13 mouse cellular contexts compared by ENCODE assay signal in genomic region chr10:7077389-7077808, GRCm38 (mm10). TPM values are rescaled to one million over a fixed set of nuclear protein-coding genes. Genes with fewer than 3 reads are reported as not detected.
A peak's percentile ranks its signal among the peaks of the same experiment; 100 is the strongest.
DNase-seq lines count a peak whose midpoint lies in the region; TF ChIP-seq lines count a peak whose summit lies in the region.
"Had no signal": no experiment of that assay in that cellular context is flagged by ENCODE, and none has a peak within 500 bp of the region (broad histone marks: within the 10 kb centered on the region; RNA-seq: fewer than 3 reads in every experiment).

No protein-coding gene starts in this region.

- H3K36me3 ChIP-seq in heart, adult 2 months (ENCODE audit: control insufficient read depth, insufficient read depth, low read length): no peaks in the 10 kb centered on the region
- H3K36me3 ChIP-seq: heart, embryonic 13.5 days had no signal

- TF ChIP-seq EP300 in heart, adult 2 months (IDR thresholded peaks at IDR 0.05; ENCODE audit: insufficient read depth, low read depth, low read length): no peak

- H3K27ac ChIP-seq in layer of hippocampus, adult 2 months: peak overlapping the region; percentile 28; the same call in 1 of the 2 replicates
- no peak overlapping the region for H3K27ac ChIP-seq in heart, adult 2 months
- H3K27ac ChIP-seq: heart, embryonic 13.5 days had no signal

- 59% methylated on average over 7 of the region's 7 CpGs for WGBS in heart, adult 2 months

- H3K4me3 ChIP-seq in layer of hippocampus, adult 2 months: no peak overlapping the region
- no peak overlapping the region for H3K4me3 ChIP-seq in heart, adult 2 months
- H3K4me3 ChIP-seq: erythroblast, embryonic 14.5 days; heart, embryonic 13.5 days had no signal

- H3K9ac ChIP-seq in heart, adult 2 months (ENCODE audit: low read depth, low read length): no peak overlapping the region
- H3K9ac ChIP-seq: heart, embryonic 13.5 days had no signal

- intact Hi-C loops in heart, adult 2 months (cut with DNase I): loop anchor here (5.0 to 10.0 kb wide), 5 partner anchors 40 to 1230 kb away; partner anchors contain the start of gene Cnksr3

- H3K4me1 ChIP-seq in heart, adult 2 months (ENCODE audit: control insufficient read depth, insufficient read depth, low read length): no peaks in the 10 kb centered on the region

- no peak for TF ChIP-seq POLR2A in brain, embryonic 14.5 days (IDR thresholded peaks at IDR 0.05; ENCODE audit: borderline replicate concordance, extremely low read depth, insufficient read depth, insufficient read length, poor library complexity, severe bottlenecking)
- no peak for TF ChIP-seq POLR2A in heart, adult 2 months (IDR thresholded peaks at IDR 0.05; ENCODE audit: insufficient read depth, low read depth, low read length)

- H3K27me3 ChIP-seq in heart, adult 2 months (ENCODE audit: control insufficient read depth, insufficient read depth, low read length): no peaks in the 10 kb centered on the region
- H3K27me3 ChIP-seq: heart, embryonic 13.5 days had no signal

- TF ChIP-seq CTCF in layer of hippocampus, adult 2 months (conservative IDR thresholded peaks at IDR 0.05): no peak
- no peak for TF ChIP-seq CTCF in brain, embryonic 14.5 days (IDR thresholded peaks at IDR 0.05; ENCODE audit: borderline replicate concordance, extremely low read depth, insufficient read depth, insufficient read length)
- TF ChIP-seq CTCF in heart, adult 2 months (IDR thresholded peaks at IDR 0.05): no peak

- DNase-seq in embryo, embryonic 11 days: peak; percentile 11
- DNase-seq in embryo, embryonic 9.5 days (ENCODE audit: extremely low spot score): no peak
- DNase-seq in layer of hippocampus, adult 2 months (ENCODE audit: low spot score in 2 of 2): peak in 1 of 2 experiments; percentile 18
- no peak for DNase-seq in layer of hippocampus, adult 9-10 months (ENCODE audit: low spot score)
- peak; percentile 22 for DNase-seq in brain, embryonic 14.5 days (ENCODE audit: low read depth)
- DNase-seq in cerebellum, postnatal 25 days: peak; percentile 78 to 85
- no peak for DNase-seq in heart, adult 2 months
- DNase-seq in thymus, postnatal 25 days: no peak
- DNase-seq: adrenal gland, postnatal 14 days; gastrocnemius, postnatal 25 days; right cerebral cortex, postnatal 25 days had no signal

- no peaks in the 10 kb centered on the region for H3K79me2 ChIP-seq in heart, adult 2 months (replicated peaks; ENCODE audit: control insufficient read depth, insufficient read depth, low read length)

RNA-seq across cellular contexts. Expression of gene Ipcef1, which starts 25.1 kb away (rescaled TPM):
- total RNA-seq in layer of hippocampus, adult 2 months (2021): 10 to 100 TPM; 23.5 to 25.2 TPM
- 1.3 and 1.6 TPM in 2 replicates for polyA plus RNA-seq in brain, embryonic 14.5 days (2012; rRNA removed)
- under 1 TPM; 0.31 to 0.34 TPM for total RNA-seq in heart, adult 2 months (2021)
- polyA plus RNA-seq in heart, adult 2 months (2012; rRNA removed): 0.18 and 0.27 TPM in 2 replicates

Comparison
In these comparisons a context has a peak if more than half of its experiments do, and no peak if none do; other contexts are left out.
1. DNase-seq: peak in embryo, embryonic 11 days (single experiment), brain, embryonic 14.5 days (single experiment) and cerebellum, postnatal 25 days (2 of 2); none in embryo, embryonic 9.5 days (single experiment), layer of hippocampus, adult 9-10 months (single experiment), heart, adult 2 months (0 of 2) and thymus, postnatal 25 days (single experiment).
2. RNA of gene Ipcef1, which starts 25.1 kb away (total RNA-seq): 23.5 to 25.2 TPM in layer of hippocampus, adult 2 months; 0.31 to 0.34 TPM in heart, adult 2 months; every median in the first group is over 10 times any median in the second.